Mouse (Mus musculus) kidney, embryonic 14.5 days (tissue): ENCODE measurements around the gene Cntnap2. TPM values are rescaled to one million over a fixed set of nuclear protein-coding genes. Genes with fewer than 3 reads are reported as not detected.

Experiments
- ATAC-seq: fragments of 200-750 bp; cut with Nextera tagmentation; 2 replicates; pipeline ENCODE4 v1.8.0; 2017; ENCODE audit warnings: moderate number of reproducible peaks, mild to moderate bottlenecking, moderate TSS enrichment, moderate library complexity; ENCODE audit not compliant: low FRiP score, low TSS enrichment
- H3K27ac ChIP-seq: fragments of 300-500 bp; sonication (generic); 2 replicates; pipeline ENCODE4 v1.5.1; 2014; ENCODE audit warnings: low read depth, mild to moderate bottlenecking, low read length, moderate library complexity, mixed read lengths
- H3K27me3 ChIP-seq: fragments of 300-500 bp; sonication (generic); 2 replicates; pipeline ENCODE4 v1.6.1; 2014; ENCODE audit warnings: mild to moderate bottlenecking, low read length; ENCODE audit not compliant: control insufficient read depth, insufficient read depth
- H3K36me3 ChIP-seq: fragments of 300-500 bp; sonication (generic); 2 replicates; pipeline ENCODE4 v1.6.1; 2014; ENCODE audit warnings: low read length, mixed read lengths; ENCODE audit not compliant: control insufficient read depth, insufficient read depth
- H3K4me1 ChIP-seq: fragments of 300-500 bp; sonication (generic); 2 replicates; pipeline ENCODE4 v1.6.1; 2014; ENCODE audit warnings: low read length, mixed read lengths; ENCODE audit not compliant: control insufficient read depth, insufficient read depth
- H3K4me2 ChIP-seq: fragments of 300-500 bp; sonication (generic); replicated peaks from 2 replicates; pipeline ENCODE4 v1.6.1; 2014; ENCODE audit warnings: low read depth, mild to moderate bottlenecking, low read length
- H3K4me3 ChIP-seq: fragments of 300-500 bp; sonication (generic); 2 replicates; pipeline ENCODE4 v1.5.1; 2014; ENCODE audit warnings: mild to moderate bottlenecking, low read length
- H3K9ac ChIP-seq: fragments of 300-500 bp; sonication (generic); 2 replicates; pipeline ENCODE4 v1.6.1; 2014; ENCODE audit warnings: low read depth, mild to moderate bottlenecking, low read length, moderate library complexity
- H3K9me3 ChIP-seq: fragments of 300-500 bp; sonication (generic); 2 replicates; pipeline ENCODE4 v1.6.1; 2016; ENCODE audit warnings: low read length; ENCODE audit not compliant: control insufficient read depth
- WGBS: fragments of 180-500 bp; shearing (Covaris S2); extraction: QIAGEN DNeasy Blood & Tissue Kit; methylation state at CpG from one replicate; pipeline ENCODE4 v1.1.7; 2014; 5-methylcytosine and 5-hydroxymethylcytosine counted together
- polyA plus RNA-seq: library from polyadenylated mRNA; unstranded; fragments of >200 nt; fragmentation: Nextera tagmentation; extraction: Ambion mirVana; gene quantifications from 2 replicates; pipeline ENCODE4 v1.2.1, GENCODE M21; 2014

The Cntnap2 gene
- polyA plus RNA-seq, 1 experiment from 2014 or later = 1.9 TPM

- Histone ChIP-seq H3K4me3 (no peak overlapping the region), H3K9me3 (no peaks in the 10 kb centered on the region)
- ATAC-seq = no peak
Measured at GRCm38 (mm10) chr6:47291973-47292372, 2232.8 kb downstream of the Cntnap2 start.

GRCm38 (mm10) chr6:47292437-47292836 lies 2233.3 kb downstream of the Cntnap2 start:
- H3K4me1 ChIP-seq = no peaks in the 10 kb centered on the region
- no peak overlapping the region for H3K4me3 ChIP-seq
- no peak for ATAC-seq
- no peak overlapping the region for H3K27ac ChIP-seq
- no peak overlapping the region for H3K4me2 ChIP-seq
- H3K27me3 ChIP-seq = no peaks in the 10 kb centered on the region
- no peak overlapping the region for H3K9ac ChIP-seq
- H3K36me3 ChIP-seq = no peaks in the 10 kb centered on the region
- 58% methylated on average over 3 of the region's 3 CpGs for WGBS
- no peaks in the 10 kb centered on the region for H3K9me3 ChIP-seq

More at GRCm38 (mm10) chr6:47291973-47292372, 2232.8 kb downstream of the Cntnap2 start:
- H3K4me2 ChIP-seq = no peak overlapping the region
- H3K27me3 ChIP-seq = no peaks in the 10 kb centered on the region
- H3K9ac ChIP-seq = no peak overlapping the region
- no peaks in the 10 kb centered on the region for H3K36me3 ChIP-seq
- no peaks in the 10 kb centered on the region for H3K4me1 ChIP-seq
- no peak overlapping the region for H3K27ac ChIP-seq

GRCm38 (mm10) chr6:47294433-47294832 lies 2235.3 kb downstream of the Cntnap2 start:
- Histone ChIP-seq H3K27me3 (no peaks in the 10 kb centered on the region), H3K27ac (no peak overlapping the region), H3K4me1 (no peaks in the 10 kb centered on the region), H3K4me2 (no peak overlapping the region), H3K36me3 (no peaks in the 10 kb centered on the region), H3K9me3 (no peaks in the 10 kb centered on the region), H3K9ac (no peak overlapping the region), H3K4me3 (no peak overlapping the region)
- ATAC-seq = no peak
- WGBS = 46% methylated on average over 1 of the region's 1 CpGs

- no peak overlapping the region for H3K27ac ChIP-seq
- ATAC-seq = no peak
- 80% methylated on average over 11 of the region's 11 CpGs for WGBS
Measured at GRCm38 (mm10) chr6:47304848-47305490, 2245.8 kb downstream of the Cntnap2 start.

GRCm38 (mm10) chr6:47306065-47306798 lies 2247.1 kb downstream of the Cntnap2 start:
- no peaks in the 10 kb centered on the region for H3K4me1 ChIP-seq
- no peaks in the 10 kb centered on the region for H3K36me3 ChIP-seq
- no peaks in the 10 kb centered on the region for H3K9me3 ChIP-seq
- H3K27ac ChIP-seq = no peak overlapping the region
- H3K4me2 ChIP-seq = no peak overlapping the region
- no peak overlapping the region for H3K4me3 ChIP-seq
- WGBS = 69% methylated on average over 8 of the region's 8 CpGs
- ATAC-seq = no peak
- H3K9ac ChIP-seq = no peak overlapping the region
- H3K27me3 ChIP-seq = no peaks in the 10 kb centered on the region; the same call in 1 of the 2 replicates

More at GRCm38 (mm10) chr6:47304848-47305490, 2245.8 kb downstream of the Cntnap2 start:
- H3K36me3 ChIP-seq = no peaks in the 10 kb centered on the region
- H3K9me3 ChIP-seq = no peaks in the 10 kb centered on the region
- H3K4me1 ChIP-seq = no peaks in the 10 kb centered on the region
- H3K9ac ChIP-seq = no peak overlapping the region
- H3K4me3 ChIP-seq = no peak overlapping the region
- no peaks in the 10 kb centered on the region; the same call in 1 of the 2 replicates for H3K27me3 ChIP-seq
- no peak overlapping the region for H3K4me2 ChIP-seq

GRCm38 (mm10) chr6:47306954-47307353 lies 2247.8 kb downstream of the Cntnap2 start:
- H3K27me3 ChIP-seq = no peaks in the 10 kb centered on the region; the same call in 1 of the 2 replicates
- no peak overlapping the region for H3K27ac ChIP-seq
- no peak overlapping the region for H3K4me2 ChIP-seq
- 69% methylated on average over 12 of the region's 12 CpGs for WGBS
- H3K4me3 ChIP-seq = no peak overlapping the region
- H3K36me3 ChIP-seq = no peaks in the 10 kb centered on the region
- no peaks in the 10 kb centered on the region for H3K9me3 ChIP-seq
- no peak for ATAC-seq
- H3K4me1 ChIP-seq = no peaks in the 10 kb centered on the region
- H3K9ac ChIP-seq = no peak overlapping the region

GRCm38 (mm10) chr6:47314507-47315334 lies 2255.6 kb downstream of the Cntnap2 start:
- ATAC-seq = peak; percentile 78
- Histone ChIP-seq H3K4me2 (peak overlapping the region; percentile 34; the same call in 1 of the 2 replicates), H3K9ac (no peak overlapping the region), H3K4me1 (0 out of 2 replicates have a peak, but pooled peaks cover 6% of the 10 kb centered on the region), H3K27ac (no peak overlapping the region), H3K9me3 (no peaks in the 10 kb centered on the region), H3K27me3 (no peaks in the 10 kb centered on the region), H3K36me3 (no peaks in the 10 kb centered on the region), H3K4me3 (peak overlapping the region; percentile 22)
- 53% methylated on average over 15 of the region's 15 CpGs for WGBS

- Histone ChIP-seq H3K9me3 (no peaks in the 10 kb centered on the region), H3K4me1 (0 out of 2 replicates have a peak, but pooled peaks cover 6% of the 10 kb centered on the region), H3K4me2 (no peak overlapping the region), H3K9ac (no peak overlapping the region), H3K27ac (no peak overlapping the region), H3K27me3 (no peaks in the 10 kb centered on the region), H3K4me3 (no peak overlapping the region), H3K36me3 (no peaks in the 10 kb centered on the region)
- no peak for ATAC-seq
- WGBS = 82% methylated on average over 2 of the region's 2 CpGs
Measured at GRCm38 (mm10) chr6:47315454-47315853, 2256.3 kb downstream of the Cntnap2 start.
